Mouse (Mus musculus): ENCODE data around the gene Ece2. TPM values are rescaled to one million over a fixed set of nuclear protein-coding genes. Genes with fewer than 3 reads are reported as not detected.

The Ece2 gene
- polyA plus RNA-seq, 1 experiment from 2014 or later, result 5.9 TPM

- peaks cover 43% of the 10 kb centered on the region for H3K36me3 ChIP-seq
- peaks cover 16% of the 10 kb centered on the region; the same call in 1 of the 2 replicates for H3K27me3 ChIP-seq
- H3K9me3 ChIP-seq, result no peaks in the 10 kb centered on the region
- peak within 1 kb of the TSS; percentile 65 for H3K9ac ChIP-seq (replicated peaks)
- WGBS, result 1% methylated on average over 34 of the region's 37 CpGs
- peak within 1 kb of the TSS; percentile 77 for H3K4me2 ChIP-seq
- H3K4me3 ChIP-seq (replicated peaks), result peak within 1 kb of the TSS; percentile 60
- peaks cover 32% of the 10 kb centered on the region for H3K4me1 ChIP-seq (replicated peaks)
- ATAC-seq (ENCODE audit: insufficient number of reproducible peaks, insufficient read depth, low FRiP score, low TSS enrichment, low read depth), result peak; percentile 91
- peak within 1 kb of the TSS; percentile 84 for H3K27ac ChIP-seq
Measured at GRCm38 (mm10) chr16:20693111-20693701, 63.6 kb downstream of the Ece2 start, which contains the start of gene Fam131a. Gene Fam131a (plus strand): TSS chr16:20693241.

- Histone ChIP-seq H3K27me3 (peaks cover 16% of the 10 kb centered on the region; the same call in 1 of the 2 replicates), H3K4me2 (no peak overlapping the region), H3K4me1 (replicated peaks) (peaks cover 40% of the 10 kb centered on the region), H3K4me3 (replicated peaks) (no peak overlapping the region), H3K27ac (no peak overlapping the region), H3K36me3 (peaks cover 31% of the 10 kb centered on the region), H3K9ac (replicated peaks) (no peak overlapping the region), H3K9me3 (no peaks in the 10 kb centered on the region)
- no peak for ATAC-seq (ENCODE audit: insufficient number of reproducible peaks, insufficient read depth, low FRiP score, low TSS enrichment, low read depth)
- 86% methylated on average over 8 of the region's 8 CpGs for WGBS
Measured at GRCm38 (mm10) chr16:20694781-20695180, 65.2 kb downstream of the Ece2 start.

GRCm38 (mm10) chr16:20695622-20696323, 66.1 kb downstream of the Ece2 start:
- Histone ChIP-seq H3K4me1 (replicated peaks) (peaks cover 46% of the 10 kb centered on the region), H3K9ac (replicated peaks) (peak overlapping the region; percentile 58), H3K9me3 (no peaks in the 10 kb centered on the region), H3K4me2 (peak overlapping the region; percentile 69), H3K36me3 (peaks cover 21% of the 10 kb centered on the region), H3K4me3 (replicated peaks) (peak overlapping the region; percentile 43), H3K27ac (no peak overlapping the region), H3K27me3 (peaks cover 16% of the 10 kb centered on the region; the same call in 1 of the 2 replicates)
- peak; percentile 66 for ATAC-seq (ENCODE audit: insufficient number of reproducible peaks, insufficient read depth, low FRiP score, low TSS enrichment, low read depth)
- 3% methylated on average over 46 of the region's 46 CpGs for WGBS

MicroRNAs encoded within 50 kb of the gene (microRNA counts, 519-probe panel; counts per million panel counts)
- 4,741 counts per million, percentile 41 among the panel's probes with 10 or more counts for microRNA mmu-miR-1224

Small RNAs within 50 kb of the gene (microRNA-seq; reads per million reads assigned to microRNA genes)
- 0.93 reads per million for gene Mir1224

Other genes starting within 250 kb of the Ece2 start
- 85.1 and 92.7 TPM in 2 replicates for gene Abcc5, start 203.4 kb upstream of the Ece2 start, polyA plus RNA-seq (2016; fragmentation: Nextera tagmentation; extraction: Ambion mirVana)
- gene Eif2b5, start 131.0 kb upstream of the Ece2 start, polyA plus RNA-seq (2016; fragmentation: Nextera tagmentation; extraction: Ambion mirVana), result 140 and 144 TPM in 2 replicates
- 27.8 and 35.3 TPM in 2 replicates for gene Dvl3, start 112.8 kb upstream of the Ece2 start, polyA plus RNA-seq (2016; fragmentation: Nextera tagmentation; extraction: Ambion mirVana)
- gene Ap2m1, start 94.3 kb upstream of the Ece2 start, polyA plus RNA-seq (2016; fragmentation: Nextera tagmentation; extraction: Ambion mirVana), result 616 and 634 TPM in 2 replicates
- 68.9 and 69.8 TPM in 2 replicates for gene Abcf3, start 81.3 kb upstream of the Ece2 start, polyA plus RNA-seq (2016; fragmentation: Nextera tagmentation; extraction: Ambion mirVana)
- gene Vwa5b2, start 40.4 kb upstream of the Ece2 start, polyA plus RNA-seq (2016; fragmentation: Nextera tagmentation; extraction: Ambion mirVana), result 0.93 and 1.2 TPM in 2 replicates
- gene Eef1akmt4, start 18.2 kb upstream of the Ece2 start, polyA plus RNA-seq (2016; fragmentation: Nextera tagmentation; extraction: Ambion mirVana), result 32.7 and 36.6 TPM in 2 replicates
- not detected in 2 replicates for gene Gm49333, start 18.2 kb upstream of the Ece2 start, polyA plus RNA-seq (2016; fragmentation: Nextera tagmentation; extraction: Ambion mirVana)
- 35.5 and 42.5 TPM in 2 replicates for gene Alg3, start 18.1 kb upstream of the Ece2 start, polyA plus RNA-seq (2016; fragmentation: Nextera tagmentation; extraction: Ambion mirVana)
- 1.1 and 1.2 TPM in 2 replicates for gene Camk2n2, start 8.5 kb upstream of the Ece2 start, polyA plus RNA-seq (2016; fragmentation: Nextera tagmentation; extraction: Ambion mirVana)
- gene Psmd2, start 21.8 kb downstream of the Ece2 start, polyA plus RNA-seq (2016; fragmentation: Nextera tagmentation; extraction: Ambion mirVana), result 414 and 424 TPM in 2 replicates
- gene Eif4g1, start 38.5 kb downstream of the Ece2 start, polyA plus RNA-seq (2016; fragmentation: Nextera tagmentation; extraction: Ambion mirVana), result 204 and 218 TPM in 2 replicates
- gene Fam131a, start 63.4 kb downstream of the Ece2 start, polyA plus RNA-seq (2016; fragmentation: Nextera tagmentation; extraction: Ambion mirVana), result 5.3 and 7.4 TPM in 2 replicates
- 114 and 118 TPM in 2 replicates for gene Polr2h, start 87.8 kb downstream of the Ece2 start, polyA plus RNA-seq (2016; fragmentation: Nextera tagmentation; extraction: Ambion mirVana)
- 31.1 and 31.9 TPM in 2 replicates for gene Clcn2, start 87.9 kb downstream of the Ece2 start, polyA plus RNA-seq (2016; fragmentation: Nextera tagmentation; extraction: Ambion mirVana)
- gene Chrd, start 103.3 kb downstream of the Ece2 start, polyA plus RNA-seq (2016; fragmentation: Nextera tagmentation; extraction: Ambion mirVana), result 5.0 and 5.1 TPM in 2 replicates
- gene Thpo, start 104.7 kb downstream of the Ece2 start, polyA plus RNA-seq (2016; fragmentation: Nextera tagmentation; extraction: Ambion mirVana), result 0.48 and 0.56 TPM in 2 replicates

All from limb, embryonic 12.5 days (tissue).